Mouse (Mus musculus): ENCODE data around the gene Clstn1. TPM values are rescaled to one million over a fixed set of nuclear protein-coding genes. Genes with fewer than 3 reads are reported as not detected.
A peak's percentile ranks its signal among the peaks of the same experiment; 100 is the strongest.

The Clstn1 gene
- total RNA-seq, 2 experiments from 2014 or later, result 0.83 to 0.84 TPM

GRCm38 (mm10) chr4:149623711-149624110, 37.4 kb downstream of the Clstn1 start:
- ATAC-seq (replicated peaks; ENCODE audit: low FRiP score, poor library complexity, severe bottlenecking), result no peak

- ATAC-seq (replicated peaks; ENCODE audit: low FRiP score, poor library complexity, severe bottlenecking), result no peak
These were observed 40.5 kb downstream of the Clstn1 start for GRCm38 (mm10) chr4:149626809-149627208.

GRCm38 (mm10) chr4:149628372-149628771, 42.1 kb downstream of the Clstn1 start:
- ATAC-seq (replicated peaks; ENCODE audit: low FRiP score, poor library complexity, severe bottlenecking), result no peak

DNA sequence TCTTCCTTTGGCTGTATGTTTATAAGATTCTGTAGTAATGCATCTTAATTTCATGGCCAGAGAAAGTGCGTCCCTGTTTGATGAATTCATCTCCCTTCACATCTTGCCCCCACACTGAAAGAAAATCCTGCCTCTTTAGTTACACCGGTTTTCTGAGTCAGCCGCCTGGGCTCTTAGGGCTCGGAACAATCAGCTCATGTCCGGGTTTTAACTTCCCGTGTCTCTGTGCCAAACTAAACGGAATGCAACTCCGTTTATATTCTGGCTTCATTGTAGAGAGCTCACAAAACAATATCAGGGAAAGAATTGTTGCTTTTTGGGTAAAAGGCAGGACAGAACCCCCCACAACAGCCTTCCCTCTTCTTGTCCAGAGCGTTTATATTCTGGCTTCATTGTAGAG, 42.5 kb downstream of the Clstn1 start:
- no peak for ATAC-seq (replicated peaks; ENCODE audit: low FRiP score, poor library complexity, severe bottlenecking)

- ATAC-seq (replicated peaks; ENCODE audit: low FRiP score, poor library complexity, severe bottlenecking), result peak; percentile 86
These were observed 46.5 kb downstream of the Clstn1 start for GRCm38 (mm10) chr4:149632670-149633307.

DNA sequence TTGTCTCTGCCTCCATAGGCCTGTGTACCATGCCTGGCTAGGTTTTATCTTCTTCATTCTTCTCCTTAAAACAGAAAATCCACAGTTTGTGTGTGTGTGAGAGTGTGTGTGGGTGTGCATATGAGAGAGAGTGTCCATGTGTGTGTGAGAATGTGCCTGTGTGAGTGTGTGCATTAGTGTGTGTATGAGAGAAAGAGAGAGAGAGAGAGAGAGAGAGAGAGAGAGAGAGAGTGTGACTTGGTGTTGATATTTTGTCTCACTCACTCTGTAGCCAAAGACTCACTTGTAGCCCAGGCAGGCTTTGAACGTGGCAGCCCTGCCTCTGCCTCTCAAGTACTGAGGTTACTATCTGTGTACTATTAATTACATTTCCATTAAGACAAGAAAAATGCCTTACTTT, 47.9 kb downstream of the Clstn1 start:
- ATAC-seq (replicated peaks; ENCODE audit: low FRiP score, poor library complexity, severe bottlenecking), result no peak

GRCm38 (mm10) chr4:149634966-149635365, 48.7 kb downstream of the Clstn1 start:
- ATAC-seq (replicated peaks; ENCODE audit: low FRiP score, poor library complexity, severe bottlenecking), result no peak

GRCm38 (mm10) chr4:149635915-149636415, 49.7 kb downstream of the Clstn1 start:
- ATAC-seq (replicated peaks; ENCODE audit: low FRiP score, poor library complexity, severe bottlenecking), result no peak

DNA sequence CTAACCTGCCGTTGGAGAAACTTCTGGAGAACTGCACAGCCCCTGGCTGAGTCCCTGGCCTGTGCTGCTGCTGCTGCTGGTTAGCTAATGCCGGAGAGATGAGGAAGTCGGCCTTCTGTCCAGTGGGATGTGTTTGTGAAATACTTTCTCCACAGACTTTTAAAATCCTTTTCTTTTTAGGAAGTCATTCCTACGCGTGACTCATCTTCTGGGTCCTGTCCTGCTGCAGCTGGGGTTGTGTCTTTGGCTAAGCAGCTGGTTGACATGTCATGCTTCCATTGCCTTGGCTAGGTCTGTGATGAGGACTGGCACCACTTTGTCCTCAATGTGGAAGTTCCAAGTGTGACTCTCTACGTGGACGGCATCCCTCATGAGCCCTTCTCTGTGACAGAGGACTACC, 51.7 kb downstream of the Clstn1 start:
- ATAC-seq (replicated peaks; ENCODE audit: low FRiP score, poor library complexity, severe bottlenecking), result no peak

DNA sequence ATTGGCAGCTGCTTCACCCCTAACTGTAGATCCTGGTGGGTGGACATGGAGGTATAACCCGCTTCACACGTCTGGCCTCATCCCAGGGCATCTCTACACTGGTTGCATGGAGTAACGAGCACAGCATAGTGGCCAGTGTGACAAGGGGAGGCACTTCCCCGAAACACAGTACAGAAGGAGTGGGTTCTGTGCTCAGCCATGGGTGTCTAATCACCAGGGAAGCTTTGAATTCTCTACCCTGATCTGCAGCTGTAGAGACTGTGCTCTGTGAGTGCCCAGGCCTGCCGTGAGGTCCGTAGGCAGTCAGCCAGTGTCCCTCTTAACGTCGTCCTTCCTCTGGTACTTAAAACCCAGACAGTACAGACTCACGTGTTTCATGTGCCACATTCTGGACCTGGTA, 54.6 kb downstream of the Clstn1 start:
- no peak for ATAC-seq (replicated peaks; ENCODE audit: low FRiP score, poor library complexity, severe bottlenecking)

- ATAC-seq (replicated peaks; ENCODE audit: low FRiP score, poor library complexity, severe bottlenecking), result no peak
These were observed 55.1 kb downstream of the Clstn1 start for GRCm38 (mm10) chr4:149641400-149641799.

DNA sequence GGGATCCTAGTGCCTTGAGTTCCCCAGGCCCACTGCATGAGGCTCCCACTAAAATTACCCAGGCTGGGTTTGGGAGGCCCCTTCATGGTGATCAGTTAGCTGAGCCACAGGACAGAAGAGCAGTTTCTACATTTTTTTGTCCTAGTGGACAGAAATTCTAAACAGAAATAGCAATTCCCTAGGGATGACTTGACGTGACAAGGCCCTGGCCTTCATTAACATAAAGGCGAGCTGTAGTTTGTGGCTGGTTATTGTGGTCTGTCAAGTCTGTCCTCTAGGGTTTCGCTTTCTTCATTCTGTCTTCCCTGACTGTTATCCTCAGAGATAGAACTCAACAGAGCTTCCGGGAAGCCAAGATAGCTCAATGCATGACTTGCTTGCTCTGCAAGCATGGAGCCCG, 55.7 kb downstream of the Clstn1 start:
- no peak for ATAC-seq (replicated peaks; ENCODE audit: low FRiP score, poor library complexity, severe bottlenecking)

DNA sequence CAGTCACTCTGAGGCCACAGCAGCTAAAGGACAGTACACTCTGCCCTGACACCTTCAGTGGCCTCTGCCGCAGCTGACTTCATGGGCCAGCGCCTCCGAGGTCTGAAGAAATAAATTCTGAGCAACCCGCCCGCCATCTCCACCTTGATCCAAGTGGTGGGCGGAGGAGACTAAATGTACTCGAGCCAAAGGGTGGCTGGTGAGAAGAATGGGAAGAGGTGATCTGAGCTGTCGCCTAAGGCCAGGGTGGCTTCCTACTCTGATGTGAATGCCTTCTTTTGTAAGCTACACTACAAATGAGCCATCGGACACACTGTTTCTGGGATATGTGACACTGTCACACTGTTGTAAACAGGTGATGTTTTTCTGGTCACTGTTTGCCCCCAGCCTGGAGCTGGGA, 59.5 kb downstream of the Clstn1 start:
- no peak for ATAC-seq (replicated peaks; ENCODE audit: low FRiP score, poor library complexity, severe bottlenecking)

GRCm38 (mm10) chr4:149648031-149648805, 62.0 kb downstream of the Clstn1 start:
- no peak for ATAC-seq (replicated peaks; ENCODE audit: low FRiP score, poor library complexity, severe bottlenecking)

DNA sequence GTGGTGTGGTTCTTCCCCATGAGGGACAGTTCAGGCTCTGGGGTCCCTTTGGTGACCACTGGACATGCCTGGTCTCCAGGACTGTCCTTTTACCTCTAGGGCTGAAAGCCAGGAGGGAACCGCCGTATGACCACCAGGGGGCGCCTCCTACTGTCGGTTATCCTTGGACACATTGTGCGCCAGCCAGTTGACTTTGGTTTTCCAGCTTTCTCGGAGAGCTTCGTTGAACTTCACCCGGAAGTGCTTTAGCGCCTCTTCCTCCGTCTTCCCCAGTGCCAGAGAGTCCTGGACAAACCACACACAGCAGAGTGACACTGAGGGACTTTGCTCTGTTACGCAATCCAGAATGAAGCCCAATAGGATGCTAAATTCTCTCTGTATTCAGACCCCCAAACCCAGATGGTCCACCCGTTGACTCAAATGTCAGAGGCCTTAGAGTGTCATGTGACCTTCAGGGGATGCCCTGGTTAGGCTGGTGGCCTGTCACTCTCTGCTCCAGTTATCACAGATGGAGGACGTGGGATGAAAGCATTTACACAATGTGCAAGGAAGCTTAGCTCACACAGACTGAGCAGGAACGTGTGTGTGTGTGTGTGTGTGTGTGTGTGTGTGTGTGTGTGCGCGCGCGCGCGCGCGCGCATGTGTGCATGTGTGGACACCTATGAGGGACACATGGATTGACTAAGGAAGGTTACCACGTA, 64.4 kb downstream of the Clstn1 start:
- no peak for ATAC-seq (replicated peaks; ENCODE audit: low FRiP score, poor library complexity, severe bottlenecking)

DNA sequence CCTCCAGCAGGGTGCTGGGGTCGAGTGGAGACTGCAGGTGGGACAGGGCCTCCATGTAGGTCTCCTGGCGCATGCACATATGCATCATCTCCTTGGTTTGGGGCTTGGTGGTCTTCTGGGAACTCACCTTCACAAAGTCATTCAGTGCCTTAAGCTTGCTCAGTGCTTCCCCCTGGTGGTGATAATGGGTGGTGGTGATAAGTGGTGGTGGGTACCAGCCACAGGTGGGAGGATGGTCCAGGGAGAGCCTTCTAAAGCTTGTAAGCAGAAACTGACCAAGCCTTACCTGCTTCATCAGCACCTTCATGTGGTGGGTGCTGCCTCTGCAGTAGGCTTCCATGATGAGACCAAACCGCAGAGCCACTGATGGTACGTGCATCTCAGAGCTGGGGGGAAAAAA, 68.0 kb downstream of the Clstn1 start:
- no peak for ATAC-seq (replicated peaks; ENCODE audit: low FRiP score, poor library complexity, severe bottlenecking)

DNA sequence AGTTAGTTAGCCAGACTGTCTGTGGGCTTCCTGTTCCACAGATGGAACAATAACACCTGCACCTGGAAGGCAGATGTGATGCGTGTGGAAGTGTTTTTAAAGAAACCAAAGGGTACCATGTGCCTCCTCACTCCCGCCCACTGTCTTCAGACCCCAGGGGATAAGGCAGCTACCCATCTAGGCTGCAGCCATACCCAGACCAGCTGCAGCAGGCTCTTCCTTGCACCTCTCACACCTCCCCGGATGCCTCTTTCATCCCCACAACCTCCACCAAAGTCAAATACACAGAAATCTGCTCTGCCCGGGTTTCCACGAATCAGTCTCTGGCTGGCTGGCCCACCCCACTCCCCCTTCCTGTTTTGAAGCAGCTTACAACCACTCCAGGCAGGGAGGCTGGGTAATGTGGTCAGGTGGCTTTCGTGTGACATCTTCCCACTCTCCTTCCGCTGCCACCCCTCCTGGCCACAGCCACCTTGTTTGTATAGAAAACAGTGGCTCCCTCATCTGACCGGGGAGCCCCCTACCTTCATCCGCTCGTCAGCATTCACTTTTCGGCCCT, 71.7 kb downstream of the Clstn1 start:
- no peak for ATAC-seq (replicated peaks; ENCODE audit: low FRiP score, poor library complexity, severe bottlenecking)

GRCm38 (mm10) chr4:149659495-149660116, 73.3 kb downstream of the Clstn1 start:
- no peak for ATAC-seq (replicated peaks; ENCODE audit: low FRiP score, poor library complexity, severe bottlenecking)

GRCm38 (mm10) chr4:149660598-149660997, 74.3 kb downstream of the Clstn1 start:
- ATAC-seq (replicated peaks; ENCODE audit: low FRiP score, poor library complexity, severe bottlenecking), result no peak

GRCm38 (mm10) chr4:149661967-149662589, 75.8 kb downstream of the Clstn1 start:
- ATAC-seq (replicated peaks; ENCODE audit: low FRiP score, poor library complexity, severe bottlenecking), result no peak
